Mouse (Mus musculus) lung, postnatal 0 days (tissue): Measurements from ENCODE around the gene Atg7.

Experiments used
- CTCF ChIP-seq: IDR thresholded peaks from 2 replicates; pipeline ENCODE4 v1.5.1; 2016; ENCODE audit warnings: antibody characterized with exemption, mild to moderate bottlenecking
- EP300 ChIP-seq: IDR thresholded peaks from 2 replicates; pipeline ENCODE4 v1.6.1; 2016; ENCODE audit warnings: antibody characterized with exemption, mild to moderate bottlenecking, control low read depth

DNA sequence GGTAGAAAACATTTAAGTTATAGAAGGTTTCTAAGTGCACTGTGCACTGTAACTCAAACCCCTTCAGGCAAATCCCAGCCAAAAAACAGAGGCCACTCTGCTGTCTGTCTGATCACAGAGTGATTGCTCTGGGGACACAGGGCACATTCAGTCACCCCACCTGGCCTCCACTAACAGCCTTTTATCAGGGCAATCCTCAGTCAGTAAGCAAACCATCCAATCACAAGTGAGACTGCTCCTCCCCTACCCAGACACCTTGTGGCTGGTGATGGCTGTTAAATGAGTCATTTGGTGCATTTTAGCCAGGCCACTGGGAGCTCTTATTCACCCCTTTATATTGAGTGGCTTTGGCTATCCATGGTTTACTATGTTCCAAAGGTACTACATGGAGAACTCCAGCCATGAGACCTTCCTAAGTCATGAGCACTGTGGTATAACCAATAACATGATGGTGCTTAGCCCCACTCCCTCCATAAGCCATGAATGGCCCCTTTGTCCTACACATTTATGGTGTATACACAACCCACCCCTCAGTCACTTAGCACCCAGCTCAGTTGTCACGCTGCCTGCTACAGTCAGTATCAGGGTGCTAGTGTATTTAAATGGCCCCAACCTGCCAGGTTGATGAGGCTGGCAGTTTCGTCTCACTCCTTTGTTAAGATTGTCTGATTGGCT lies 157.5 kb downstream of the Atg7 start:
- TF ChIP-seq CTCF (no peak), EP300 (no peak)
